Mouse (Mus musculus): ENCODE results near the gene Lonp2. TPM values are rescaled to one million over a fixed set of nuclear protein-coding genes. Genes with fewer than 3 reads are reported as not detected.
A peak's percentile ranks its signal among the peaks of the same experiment; 100 is the strongest.

Gene Lonp2
- total RNA-seq, 2 experiments from 2014 or later, result 73.1 to 78.6 TPM

DNA sequence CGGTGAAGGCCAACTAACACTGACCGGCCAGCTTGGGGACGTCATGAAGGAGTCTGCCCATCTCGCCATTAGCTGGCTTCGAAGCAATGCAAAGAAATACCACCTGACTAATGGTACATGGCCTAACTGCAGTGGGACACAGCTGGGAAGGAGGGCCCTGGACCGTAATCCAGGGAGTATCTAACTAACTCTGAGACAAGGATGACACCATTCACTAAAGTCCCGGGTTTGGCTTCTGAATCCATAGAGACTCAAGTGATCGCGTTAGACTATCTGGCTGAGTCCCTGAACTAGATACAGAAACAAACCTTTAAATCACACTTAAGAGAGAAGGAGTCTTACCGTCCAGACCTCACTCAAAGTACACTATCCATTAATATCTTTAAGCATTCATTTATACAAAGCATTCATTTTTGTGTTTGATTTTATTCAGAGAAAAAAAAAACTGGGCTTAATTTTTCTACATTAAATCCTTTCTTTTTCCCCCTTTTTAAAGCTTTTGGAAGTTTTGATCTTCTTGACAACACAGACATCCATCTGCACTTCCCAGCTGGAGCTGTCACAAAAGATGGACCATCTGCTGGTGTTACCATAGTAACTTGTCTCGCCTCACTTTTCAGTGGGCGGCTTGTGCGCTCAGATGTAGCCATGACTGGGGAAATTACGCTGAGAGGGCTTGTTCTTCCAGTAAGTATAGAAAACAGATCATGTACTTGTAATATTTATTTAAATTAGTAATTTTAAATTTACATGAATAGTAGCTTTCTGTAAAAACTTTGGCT lies 89.8 kb downstream of the Lonp2 start:
- DNase-seq, result peak; percentile 79 to 81

DNA sequence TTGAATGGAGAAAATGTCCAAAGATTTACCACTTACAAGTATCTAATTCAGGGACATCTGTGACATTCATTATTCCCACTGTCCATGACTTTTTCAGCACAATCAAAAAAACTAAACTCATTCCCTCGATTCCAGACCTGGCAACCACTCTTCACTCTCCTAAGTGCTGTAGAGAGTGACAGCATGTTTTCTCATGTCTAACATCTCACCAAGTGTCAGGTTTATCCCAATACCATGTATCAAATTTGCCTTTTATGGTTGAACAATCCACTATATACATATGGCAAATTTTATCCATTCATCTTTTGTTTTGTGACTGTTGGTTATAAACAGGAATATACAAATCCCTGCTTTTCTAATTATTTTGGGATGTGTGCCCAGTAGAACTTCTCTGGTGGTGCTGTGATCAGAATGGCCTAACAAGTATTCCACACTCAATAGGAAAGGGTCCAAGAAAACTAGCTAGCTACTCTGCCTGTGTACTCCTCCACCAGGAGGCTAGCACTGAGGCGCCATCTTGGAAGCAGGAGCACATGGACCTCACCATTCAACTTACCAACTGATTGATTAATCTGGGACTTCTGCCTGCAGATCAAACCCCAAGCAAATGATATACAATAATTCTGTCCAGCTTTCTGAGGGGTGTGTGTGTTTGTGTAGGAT lies 94.6 kb downstream of the Lonp2 start:
- no peak for DNase-seq

DNA sequence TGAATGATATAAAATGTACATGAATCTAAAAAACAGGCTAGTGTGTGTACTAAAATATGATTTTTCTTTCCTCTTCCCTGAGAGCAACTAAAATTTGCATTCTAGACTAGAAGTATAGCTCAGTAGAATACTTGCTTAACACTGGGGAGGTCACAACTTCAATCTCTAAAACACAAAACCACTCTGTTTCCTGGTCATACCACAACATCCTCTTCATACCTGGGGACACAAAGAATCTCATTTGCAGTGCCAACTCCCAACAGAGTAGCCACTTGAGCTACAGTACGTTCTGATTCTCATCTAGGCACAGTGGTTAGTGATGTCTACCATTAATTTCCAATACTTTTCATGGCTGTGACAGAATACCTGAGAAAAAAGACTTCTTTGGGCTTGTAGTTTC lies 95.5 kb downstream of the Lonp2 start:
- no peak for DNase-seq

DNA sequence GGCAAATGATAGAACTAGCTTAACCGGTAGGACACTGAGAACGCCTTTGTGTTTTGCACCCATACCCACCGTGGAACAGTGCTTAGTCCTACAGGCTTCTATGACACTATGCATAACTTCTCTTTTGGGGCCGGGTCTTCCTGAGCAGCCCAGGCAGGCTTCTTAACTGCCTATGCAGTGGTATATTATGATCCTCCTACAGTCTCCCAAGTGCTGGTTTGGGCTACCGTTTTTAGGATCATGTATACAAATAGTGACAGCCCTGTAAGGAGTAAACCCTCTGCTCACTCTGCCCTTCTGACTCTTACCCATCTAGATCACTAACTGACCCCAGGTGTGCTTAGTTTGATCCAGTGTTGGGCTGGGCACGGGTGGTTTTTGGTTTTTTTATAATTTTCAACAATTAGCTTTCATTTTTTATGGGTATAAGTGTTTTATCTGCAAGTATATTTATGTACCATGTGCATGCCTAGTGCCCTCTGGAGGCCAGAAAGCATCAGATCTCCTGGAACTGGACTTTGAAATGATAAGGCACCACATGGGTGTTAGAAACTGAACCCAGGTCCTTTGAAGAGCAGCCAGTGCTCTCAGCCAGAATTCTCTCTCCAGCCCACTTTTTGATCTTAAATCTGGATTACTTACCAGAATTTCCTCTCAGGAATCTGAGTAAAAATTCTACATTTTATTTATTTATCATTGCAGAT lies 97.1 kb downstream of the Lonp2 start:
- no peak for DNase-seq

DNA sequence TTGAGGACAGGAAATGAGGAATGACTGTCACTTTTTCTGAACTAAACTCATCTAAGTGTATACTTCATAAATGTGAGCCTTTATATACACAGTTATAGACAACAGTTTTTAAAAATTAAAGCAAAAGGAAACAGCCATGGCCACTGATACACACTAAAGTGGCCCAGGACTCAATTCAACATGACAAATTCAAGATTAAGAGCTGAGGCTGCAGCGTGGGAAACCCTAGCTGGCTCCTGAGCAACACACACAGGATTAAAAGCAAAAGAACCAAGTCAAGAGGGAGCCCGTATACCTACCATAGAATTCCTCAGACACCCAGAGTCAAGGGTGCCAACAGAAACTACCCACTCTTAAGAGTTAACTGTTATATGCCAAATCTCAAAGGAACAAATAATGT lies 97.6 kb downstream of the Lonp2 start:
- no peak for DNase-seq

DNA sequence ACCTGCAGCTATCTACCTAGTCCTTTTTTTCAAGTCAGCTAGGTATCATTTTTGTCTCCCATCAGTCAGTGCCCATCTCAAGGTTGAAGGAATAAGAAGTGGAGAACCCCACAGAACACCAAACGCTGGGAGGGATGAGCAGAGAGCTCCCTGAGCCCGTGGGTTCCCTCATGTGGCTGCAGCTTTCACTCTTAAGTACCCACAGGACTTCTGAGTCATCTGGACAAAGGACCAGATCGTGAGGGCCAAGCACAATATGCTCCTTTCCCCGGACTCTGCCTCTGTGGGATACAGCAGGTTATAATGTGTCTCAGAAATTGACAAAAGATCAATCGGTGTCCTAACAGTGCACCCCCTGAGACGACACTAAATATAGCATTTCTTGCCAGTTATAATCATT lies 103.1 kb downstream of the Lonp2 start:
- DNase-seq, result no peak

DNA sequence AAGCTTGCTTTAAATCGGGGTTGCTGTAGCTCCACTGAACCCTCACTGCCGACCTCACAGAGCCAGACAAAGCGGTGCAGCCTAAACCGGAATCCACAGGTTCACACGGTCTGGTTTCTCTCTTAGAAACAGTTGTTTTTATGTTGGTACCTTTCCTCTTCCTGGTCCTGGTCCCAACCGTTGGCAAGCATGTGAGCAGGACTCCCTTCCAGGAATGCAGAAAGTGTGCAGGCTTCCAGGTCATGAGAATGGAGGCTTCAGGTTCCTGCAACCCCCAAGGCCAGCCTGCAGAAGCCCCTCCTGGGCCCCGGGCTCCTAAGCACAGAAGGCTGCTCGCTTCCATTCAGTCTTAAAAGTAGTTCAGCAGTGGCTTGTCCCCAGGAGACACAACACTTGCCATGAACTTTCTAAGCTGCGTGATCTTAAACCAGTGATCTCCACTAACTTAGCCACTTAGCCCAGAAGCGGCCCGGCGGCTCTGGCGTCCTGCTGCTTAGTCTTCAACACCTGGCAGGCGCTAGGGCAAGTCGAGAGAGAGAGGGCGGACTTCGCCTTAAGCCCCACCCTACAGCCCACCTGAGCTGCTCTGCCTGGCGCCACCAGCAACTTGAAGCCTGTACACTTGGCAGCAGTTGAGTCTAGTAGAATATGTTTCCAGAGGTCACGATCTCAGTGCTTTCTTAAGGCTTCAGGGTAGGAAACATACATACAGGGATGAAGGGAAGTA lies 104.5 kb downstream of the Lonp2 start:
- DNase-seq, result no peak

DNA sequence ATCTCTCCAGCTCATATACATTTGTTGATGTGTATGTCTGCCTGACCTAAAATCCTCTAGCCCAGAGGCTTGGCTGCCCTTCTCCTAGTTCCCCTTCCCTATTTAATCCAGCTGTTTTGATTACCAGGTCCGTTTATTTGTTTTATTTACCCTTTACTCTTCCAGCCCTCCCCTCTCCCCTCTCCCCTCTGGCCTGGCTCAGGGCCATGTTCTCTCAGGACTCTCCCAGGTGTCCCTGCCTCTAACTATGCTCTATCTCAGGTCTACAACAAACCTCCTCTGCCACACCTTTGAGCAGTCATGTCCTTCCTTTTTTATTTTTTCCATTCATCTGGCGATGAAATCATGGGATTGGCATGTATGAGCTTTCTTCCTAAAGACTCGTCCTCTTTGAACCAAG lies 106.5 kb downstream of the Lonp2 start:
- no peak for DNase-seq

DNA sequence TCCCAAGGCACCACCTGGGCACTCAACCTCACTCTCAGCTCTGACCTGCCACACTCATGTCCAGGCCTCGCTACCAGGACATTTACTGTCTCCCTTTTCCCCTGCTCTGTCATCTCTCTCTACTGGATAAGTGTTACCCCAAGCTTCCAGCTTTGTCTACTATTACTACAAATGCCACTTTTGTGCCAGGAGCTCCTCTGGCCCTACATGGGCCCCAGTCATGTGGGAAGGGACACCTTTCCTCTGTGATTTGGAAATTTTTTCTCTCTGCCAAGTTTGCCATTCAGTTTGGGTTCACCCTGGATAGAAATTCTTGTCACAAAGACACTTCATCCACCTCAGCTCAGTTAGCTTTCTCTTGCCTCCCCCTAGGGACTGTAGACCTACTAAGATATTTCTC lies 107.0 kb downstream of the Lonp2 start:
- no peak for DNase-seq

DNA sequence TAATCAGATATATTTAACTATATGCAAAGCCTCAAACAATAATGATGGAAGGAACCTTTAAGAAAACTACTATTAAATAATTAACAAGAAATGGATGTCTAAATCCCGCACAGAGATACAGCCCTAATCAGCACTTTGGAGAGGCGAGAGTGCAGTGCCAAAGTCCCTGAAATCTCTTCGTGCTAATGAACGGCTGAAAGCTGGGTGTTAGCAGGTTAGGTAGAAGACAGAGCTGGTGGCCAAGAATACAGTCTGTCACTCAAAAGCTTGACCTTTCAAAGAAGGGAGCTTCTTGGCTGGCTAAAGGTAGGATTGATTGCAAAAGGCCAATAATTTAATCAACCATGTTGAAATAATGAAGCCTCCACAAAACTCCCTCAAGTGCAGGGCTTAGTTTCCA lies 110.3 kb downstream of the Lonp2 start:
- no peak for DNase-seq

DNA sequence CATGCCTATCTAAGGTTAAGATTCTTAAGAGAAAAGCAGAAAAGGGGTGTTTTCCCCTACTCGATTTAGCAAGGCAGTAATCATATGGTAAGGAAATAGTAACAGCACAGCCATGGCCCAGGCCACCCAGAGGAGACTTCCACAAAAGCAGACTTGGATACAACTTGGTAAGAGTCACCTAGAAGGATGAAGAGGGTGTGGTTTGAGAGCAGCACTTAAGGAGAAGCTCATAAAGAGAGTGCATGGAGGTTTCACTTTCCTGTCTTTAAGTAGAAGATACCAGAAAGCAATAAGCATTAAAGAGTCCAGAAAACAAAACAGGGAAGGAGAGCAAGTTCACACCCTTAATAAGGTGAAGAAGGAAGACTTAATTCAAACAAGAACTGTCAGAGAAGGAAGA lies 111.1 kb downstream of the Lonp2 start:
- DNase-seq, result no peak

DNA sequence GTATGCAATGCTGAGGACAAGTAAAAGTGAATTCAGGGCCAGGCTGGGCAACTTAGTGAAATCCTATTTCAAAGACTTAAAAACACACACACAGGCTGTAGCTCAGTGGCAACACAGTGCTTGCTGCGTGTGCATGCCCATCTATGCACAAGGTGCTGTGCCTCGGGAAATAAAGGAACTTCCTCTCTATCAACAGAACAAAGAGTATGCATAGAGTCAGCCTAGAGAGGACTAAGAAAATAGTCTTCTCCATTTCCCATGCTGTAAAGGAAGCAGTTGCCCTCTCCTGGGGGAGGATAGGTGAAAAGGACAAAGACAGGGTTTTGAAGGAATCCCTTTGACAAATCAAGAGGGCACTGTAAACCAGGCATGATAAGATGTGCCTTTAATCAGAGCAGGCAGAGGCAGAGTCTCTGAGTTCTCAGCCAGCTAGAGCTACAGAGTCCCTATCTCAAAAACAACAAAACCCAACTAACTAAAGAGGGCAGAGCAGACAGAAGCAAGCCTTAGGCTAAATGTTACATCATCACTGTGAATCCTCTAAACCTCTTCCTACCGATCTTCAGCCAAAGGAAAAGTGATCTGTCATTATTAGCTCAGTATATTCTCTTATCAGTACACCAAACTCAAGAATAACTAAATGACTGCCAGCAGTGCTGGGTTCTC lies 111.7 kb downstream of the Lonp2 start:
- no peak for DNase-seq

DNA sequence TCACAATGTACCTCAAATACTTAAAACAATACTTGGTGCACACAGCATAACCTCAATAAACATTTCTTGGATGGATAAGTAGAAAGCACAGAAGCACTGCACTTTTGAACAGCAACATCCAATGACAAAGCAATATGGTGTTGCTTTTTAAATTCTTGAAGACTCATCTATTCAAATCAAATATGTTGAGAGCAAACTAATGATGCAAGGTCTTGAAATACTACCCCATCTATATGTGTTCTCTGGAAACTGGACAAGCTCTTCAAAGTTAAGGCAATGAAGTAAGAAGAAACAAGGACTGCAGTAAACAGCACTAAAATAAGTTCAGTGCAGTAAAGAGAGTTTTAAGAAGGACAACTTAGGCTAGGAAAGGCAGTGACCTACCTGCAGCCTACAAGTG lies 117.1 kb downstream of the Lonp2 start:
- no peak for DNase-seq

DNA sequence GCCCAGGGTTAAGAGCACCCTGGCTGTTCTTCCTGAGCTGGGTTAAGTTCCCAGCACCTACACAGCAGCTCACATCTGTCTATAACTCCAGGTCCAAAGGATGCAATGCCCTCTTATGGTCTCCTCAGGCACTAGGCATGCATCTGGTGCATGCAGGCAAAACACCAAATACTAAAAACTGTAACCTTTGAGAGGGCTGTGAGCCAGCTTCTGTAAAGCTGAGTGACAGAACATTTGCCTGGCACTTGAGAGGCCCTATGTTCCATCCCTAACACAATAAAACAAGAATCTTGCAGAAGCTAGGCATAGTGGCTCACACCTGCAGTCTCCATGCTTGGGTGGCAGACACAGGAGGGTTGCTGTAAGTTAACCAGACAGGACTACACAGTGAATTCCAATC lies 117.8 kb downstream of the Lonp2 start:
- DNase-seq, result no peak

DNA sequence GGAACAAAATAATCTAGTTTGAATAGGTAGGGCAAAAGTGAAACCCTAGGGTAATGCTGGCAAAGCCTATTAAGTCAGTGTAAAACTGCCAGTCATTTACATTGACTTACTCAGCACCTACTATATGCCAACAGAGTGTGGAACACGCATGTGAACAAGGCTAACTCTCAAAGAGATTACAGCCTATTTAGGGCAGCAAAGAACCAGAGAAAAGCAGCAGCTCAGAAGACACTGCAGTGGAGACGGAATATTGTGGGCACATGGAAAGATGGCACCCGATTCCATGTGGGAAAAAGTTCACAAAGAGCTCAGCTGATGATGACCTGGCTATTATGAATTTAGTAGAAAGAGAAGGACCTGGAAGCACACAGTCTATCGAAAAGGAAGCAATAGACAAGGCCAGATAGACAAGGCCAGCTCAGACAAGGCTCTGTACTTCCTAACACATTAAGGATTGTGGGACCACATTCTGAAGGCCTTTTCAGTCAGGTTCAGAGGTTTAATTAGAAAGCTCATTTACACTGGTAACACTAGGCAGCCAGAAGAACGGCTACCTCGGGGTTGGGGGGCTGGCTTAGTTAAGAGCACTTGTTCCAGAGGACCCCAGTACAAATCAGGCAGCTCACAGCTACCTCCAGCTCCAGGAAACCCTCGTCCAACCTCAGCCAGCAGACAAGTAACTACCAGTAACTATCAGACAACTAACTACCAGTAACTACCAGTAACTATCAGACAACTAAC lies 118.9 kb downstream of the Lonp2 start:
- no peak for DNase-seq

DNA sequence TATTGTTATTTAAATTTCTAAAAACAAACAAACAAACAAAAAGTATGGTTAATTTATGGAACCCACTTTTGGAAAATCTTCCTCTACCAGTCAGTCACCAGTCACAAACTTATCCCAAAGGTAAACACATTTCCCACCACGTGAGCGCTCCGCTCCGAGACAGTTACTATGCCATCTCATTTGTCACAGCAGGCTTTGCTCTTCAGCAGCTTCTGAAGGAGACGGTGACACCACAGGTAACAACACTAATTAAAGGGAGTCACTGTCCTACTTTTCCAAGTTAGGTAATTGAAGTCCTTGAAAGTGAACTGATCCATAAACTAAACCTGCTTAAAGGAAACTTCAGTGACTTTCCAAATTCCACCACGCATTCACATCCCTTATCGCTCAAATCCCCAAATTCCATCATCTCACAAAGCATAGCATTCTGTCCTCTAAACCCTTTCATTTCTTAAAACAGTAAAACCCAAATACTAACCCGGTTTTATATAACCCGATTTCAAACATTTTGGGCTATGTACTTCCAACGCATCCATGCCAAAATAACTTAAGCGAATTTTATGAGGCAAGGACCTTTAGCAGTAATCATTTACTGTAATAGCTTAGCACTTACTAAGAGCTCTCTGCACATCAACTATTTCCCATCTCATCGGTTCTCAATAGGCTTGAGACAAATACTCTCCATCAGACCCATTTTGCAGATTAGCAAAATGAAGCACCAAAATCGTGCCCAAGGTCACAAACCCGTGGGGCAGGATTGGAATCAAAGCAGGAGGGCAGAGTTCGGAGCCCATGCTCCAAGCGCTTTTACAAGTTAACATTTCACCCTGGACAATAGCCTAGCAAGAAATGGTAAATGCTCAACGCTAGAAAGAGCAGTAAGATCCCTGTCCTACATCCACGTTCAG lies 120.7 kb downstream of the Lonp2 start:
- DNase-seq, result no peak

DNA sequence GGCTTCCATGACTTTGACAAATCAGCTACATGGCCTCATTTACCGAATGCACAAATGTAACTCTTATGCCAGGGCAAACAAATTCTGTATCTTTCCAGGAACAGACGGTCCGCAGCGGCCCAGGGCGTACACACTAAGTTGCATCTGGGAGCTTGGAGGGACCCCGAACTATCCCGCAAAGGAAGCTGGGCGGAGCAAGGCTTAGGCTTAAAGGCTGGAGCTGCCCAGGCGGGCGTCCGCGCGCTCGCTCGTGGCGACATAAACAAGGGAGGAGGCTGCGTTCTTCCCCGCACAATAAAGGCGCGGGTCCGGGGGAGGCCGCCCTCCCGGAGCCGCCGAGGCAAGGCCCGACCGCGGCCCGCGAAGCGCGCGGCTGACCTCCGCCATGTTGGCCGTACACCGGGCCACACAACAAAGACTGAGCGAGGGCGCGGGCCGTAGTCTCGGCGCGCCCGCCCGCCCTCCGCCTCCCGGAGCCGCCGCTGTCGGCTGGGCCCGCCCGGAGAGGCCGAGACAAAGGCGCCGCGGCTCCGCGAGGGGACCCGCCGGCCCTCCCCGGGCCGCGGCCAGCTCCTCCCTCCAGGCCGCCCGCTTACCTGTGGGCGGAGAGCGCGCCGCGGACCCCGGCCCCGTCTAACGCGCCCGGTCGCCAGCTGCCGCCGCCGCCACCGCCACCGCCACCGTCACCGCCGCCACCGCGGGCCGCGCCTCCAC lies 121.5 kb downstream of the Lonp2 start, which contains the start of the genes Gm10638 and Siah1a:
Gm10638 (plus strand) TSS at position 479 of the 714 bp plus-strand sequence.
Siah1a (minus strand) TSS at position 714 of the 714 bp plus-strand sequence.
- DNase-seq, result peak; percentile 68 to 73

DNA sequence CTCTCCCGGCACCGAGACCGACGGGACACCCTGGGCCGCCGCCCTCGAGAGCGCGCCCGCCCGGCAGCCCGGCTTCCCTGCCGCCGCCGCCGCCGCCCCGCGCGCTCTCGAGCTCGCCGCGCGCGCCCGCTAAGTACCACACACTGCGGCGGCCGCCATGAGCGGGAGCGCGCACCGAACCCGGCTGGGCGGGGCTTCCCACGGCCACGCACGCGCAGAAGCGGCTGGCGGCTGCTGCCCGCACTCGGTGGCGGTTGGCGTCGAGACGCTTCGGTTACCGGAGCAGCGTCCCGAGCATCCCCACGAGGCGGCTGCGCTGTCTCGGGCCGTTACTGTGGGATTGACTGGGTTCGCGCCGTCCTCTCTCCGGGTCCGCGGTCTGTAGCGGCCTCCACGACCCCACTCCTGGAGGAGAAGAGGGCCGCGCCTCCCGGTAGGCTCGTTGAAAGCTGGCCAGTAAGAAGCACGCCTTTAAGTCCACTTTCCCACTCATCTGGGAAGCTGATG lies 122.1 kb downstream of the Lonp2 start:
- peak; percentile 93 for DNase-seq

DNA sequence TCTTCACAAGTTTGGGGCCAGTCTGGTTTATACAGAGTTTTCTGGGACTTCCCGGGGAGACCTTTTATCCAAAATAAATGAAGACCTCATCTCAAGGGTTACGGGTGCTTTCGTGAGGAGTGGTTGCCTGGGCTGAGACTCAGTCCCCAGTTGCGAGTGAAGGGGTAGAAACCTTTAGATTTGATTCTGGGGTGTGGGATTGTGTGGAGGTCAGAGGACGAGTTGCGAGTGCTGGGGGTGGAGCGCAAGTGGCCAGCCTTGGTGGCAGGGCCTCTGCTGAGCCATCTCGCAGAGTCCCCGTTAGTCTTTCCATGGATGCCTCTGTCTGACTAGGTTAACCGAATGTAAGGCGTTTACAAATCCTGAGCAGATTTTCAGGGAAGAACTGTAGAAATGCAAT lies 122.7 kb downstream of the Lonp2 start:
- no peak for DNase-seq

All from layer of hippocampus, postnatal 36 days (tissue).